Mouse (Mus musculus) splenic B cell, adult 2 months (primary cell): ENCODE results near the gene Dock9.

Experiments
- DNase-seq: peaks from one replicate; pipeline ENCODE4 v3.0.0-alpha.2; 2011; ENCODE audit warnings: low read depth, low spot score
- H3K27me3 ChIP-seq: 2 replicates; pipeline ENCODE4 v1.6.1; 2012; ENCODE audit warnings: mild to moderate bottlenecking, low read length, moderate library complexity, mixed read lengths; ENCODE audit not compliant: control insufficient read depth, poor library complexity, insufficient read depth, severe bottlenecking
- H3K36me3 ChIP-seq: 2 replicates; pipeline ENCODE4 v1.6.1; 2012; ENCODE audit warnings: mild to moderate bottlenecking, low read length, moderate library complexity, mixed read lengths; ENCODE audit not compliant: control insufficient read depth, poor library complexity, insufficient read depth, severe bottlenecking

Gene Dock9

DNA sequence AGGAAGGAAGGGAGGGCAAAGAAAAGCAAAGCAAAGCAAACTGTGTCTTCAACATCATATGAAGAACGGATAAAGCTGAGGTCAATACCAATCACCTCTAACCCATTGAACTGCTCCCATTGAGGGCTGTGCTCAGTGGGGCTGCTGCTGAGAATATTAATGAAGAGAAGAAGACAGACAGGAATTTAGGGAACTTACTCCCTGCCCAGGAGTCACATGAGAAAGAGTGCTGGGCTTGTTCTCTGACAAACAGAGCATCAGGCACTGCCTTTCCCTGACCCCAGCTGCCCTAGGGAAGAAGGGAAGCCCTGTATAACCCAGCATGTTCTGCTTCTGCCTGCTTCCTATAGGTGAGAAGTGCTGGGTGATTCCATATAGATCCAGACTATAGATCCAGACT lies 109.5 kb downstream of the Dock9 start:
- Histone ChIP-seq H3K36me3 (no peaks in the 10 kb centered on the region), H3K27me3 (no peaks in the 10 kb centered on the region)
- DNase-seq, result no peak

GRCm38 (mm10) chr14:121687274-121687673 lies 110.4 kb downstream of the Dock9 start:
- H3K36me3 ChIP-seq, result no peaks in the 10 kb centered on the region
- DNase-seq, result no peak
- H3K27me3 ChIP-seq, result no peaks in the 10 kb centered on the region

DNA sequence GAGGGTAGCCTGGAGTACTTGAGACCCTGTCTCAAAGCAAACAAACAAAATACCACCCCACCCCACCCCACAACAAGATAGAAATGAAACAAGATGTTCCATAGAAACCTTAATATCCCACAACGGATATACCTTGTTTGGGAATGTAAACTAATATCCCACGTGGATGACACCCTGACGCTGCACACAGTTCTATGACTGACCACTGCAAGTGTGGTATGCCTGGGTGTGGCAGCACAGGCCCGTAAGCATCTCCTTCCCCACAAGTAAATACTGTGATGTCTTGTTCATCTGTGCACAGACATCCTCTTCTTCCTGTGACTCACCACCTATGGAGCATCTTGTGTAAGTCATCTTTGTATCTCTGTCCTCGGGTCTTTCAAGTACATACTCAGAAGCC lies 118.7 kb downstream of the Dock9 start:
- no peak for DNase-seq
- Histone ChIP-seq H3K27me3 (no peaks in the 10 kb centered on the region), H3K36me3 (no peaks in the 10 kb centered on the region)

DNA sequence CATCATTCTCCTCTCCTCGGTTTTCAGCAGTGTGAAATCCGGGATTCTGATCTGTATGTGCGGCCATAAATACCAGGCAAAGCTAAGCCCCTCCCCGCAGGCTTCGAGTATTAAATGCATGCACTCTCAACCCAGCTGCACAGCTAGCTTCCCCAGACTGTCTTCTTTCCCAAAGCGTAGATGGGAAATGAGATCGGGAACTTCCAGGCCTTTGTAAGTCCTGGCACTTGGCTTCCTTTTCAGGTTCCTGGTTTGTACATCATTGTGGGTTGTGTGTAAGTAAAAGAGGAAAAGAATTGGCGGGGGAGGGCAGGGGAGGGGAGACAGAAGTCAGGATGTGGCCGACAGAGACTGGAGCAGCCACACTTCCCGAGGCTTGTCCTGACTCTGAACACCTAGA lies 119.2 kb downstream of the Dock9 start:
- Histone ChIP-seq H3K27me3 (no peaks in the 10 kb centered on the region), H3K36me3 (no peaks in the 10 kb centered on the region)
- no peak for DNase-seq

GRCm38 (mm10) chr14:121676596-121677330 lies 120.9 kb downstream of the Dock9 start:
- Histone ChIP-seq H3K27me3 (no peaks in the 10 kb centered on the region), H3K36me3 (no peaks in the 10 kb centered on the region)
- no peak for DNase-seq

- Histone ChIP-seq H3K36me3 (no peaks in the 10 kb centered on the region), H3K27me3 (no peaks in the 10 kb centered on the region)
- DNase-seq, result no peak
Observed at GRCm38 (mm10) chr14:121676121-121676591, 121.5 kb downstream of the Dock9 start.

DNA sequence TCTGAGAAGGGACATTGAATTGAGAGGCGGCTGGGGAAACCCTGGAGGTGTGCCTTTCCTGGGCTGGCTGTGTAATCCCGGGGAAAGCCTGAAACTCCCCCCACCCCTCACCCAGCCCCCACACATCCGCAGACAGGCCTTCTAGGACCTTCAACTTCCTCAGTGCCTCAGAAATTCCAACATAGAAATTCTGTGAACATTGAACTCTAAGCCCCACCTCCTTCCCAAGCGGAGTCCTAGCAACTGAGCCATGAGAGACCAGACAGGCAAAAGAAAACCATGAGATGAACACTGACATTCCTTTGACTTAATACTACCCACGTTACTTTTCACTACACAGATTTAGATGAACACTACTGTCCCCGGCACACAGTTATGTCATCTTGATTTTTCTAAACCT lies 122.1 kb downstream of the Dock9 start:
- Histone ChIP-seq H3K27me3 (no peaks in the 10 kb centered on the region), H3K36me3 (no peaks in the 10 kb centered on the region)
- DNase-seq, result no peak

GRCm38 (mm10) chr14:121675146-121675545 lies 122.5 kb downstream of the Dock9 start:
- no peaks in the 10 kb centered on the region for H3K27me3 ChIP-seq
- no peak for DNase-seq
- H3K36me3 ChIP-seq, result no peaks in the 10 kb centered on the region

DNA sequence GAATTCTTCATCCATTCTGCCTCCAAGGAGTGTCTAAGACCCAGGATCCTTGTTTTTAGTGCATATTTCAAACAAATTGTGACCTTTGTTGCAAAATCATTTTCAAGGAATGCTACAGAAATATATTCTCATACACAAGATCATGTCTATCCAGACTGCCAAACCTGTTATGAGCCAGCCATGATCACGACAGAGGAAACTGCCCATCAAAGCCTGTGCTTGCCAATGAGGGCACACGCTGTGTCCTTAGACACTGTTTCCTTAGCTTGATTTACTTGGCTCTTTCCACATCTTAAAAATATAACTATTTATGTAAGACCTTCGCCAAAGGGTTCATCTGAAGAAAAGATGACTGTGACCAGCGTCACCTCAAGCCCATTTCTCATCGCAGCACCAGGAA lies 127.6 kb downstream of the Dock9 start:
- H3K27me3 ChIP-seq, result no peaks in the 10 kb centered on the region
- H3K36me3 ChIP-seq, result no peaks in the 10 kb centered on the region
- no peak for DNase-seq

DNA sequence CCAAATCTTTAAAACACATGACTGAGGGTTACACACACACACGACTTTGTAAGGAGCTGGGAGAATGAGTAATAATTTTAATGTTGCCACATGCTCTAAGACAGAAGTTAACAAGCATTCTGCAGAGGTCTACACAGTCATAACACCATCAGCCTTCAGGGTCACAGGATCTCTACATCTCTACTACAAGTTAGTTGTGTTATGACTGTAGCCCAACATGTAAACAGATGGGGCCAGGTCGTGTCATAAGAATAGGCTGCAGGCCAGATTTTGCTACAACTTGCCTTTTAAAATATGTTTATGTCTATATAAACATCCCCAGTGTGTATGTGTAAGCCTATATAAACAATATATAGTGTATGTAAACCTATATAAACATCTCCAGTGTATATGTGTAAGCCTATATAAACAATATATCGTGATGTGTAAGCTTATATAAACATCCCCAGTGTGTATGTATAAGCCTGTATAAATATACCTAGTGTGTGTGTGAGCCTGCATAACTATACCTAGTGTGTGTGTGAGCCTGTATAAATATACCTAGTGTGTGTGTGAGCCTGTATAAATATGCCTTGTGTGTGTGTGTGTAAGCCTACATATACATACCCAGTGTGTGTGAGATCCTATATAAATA lies 130.9 kb downstream of the Dock9 start:
- DNase-seq, result no peak
- no peaks in the 10 kb centered on the region for H3K36me3 ChIP-seq
- no peaks in the 10 kb centered on the region for H3K27me3 ChIP-seq

DNA sequence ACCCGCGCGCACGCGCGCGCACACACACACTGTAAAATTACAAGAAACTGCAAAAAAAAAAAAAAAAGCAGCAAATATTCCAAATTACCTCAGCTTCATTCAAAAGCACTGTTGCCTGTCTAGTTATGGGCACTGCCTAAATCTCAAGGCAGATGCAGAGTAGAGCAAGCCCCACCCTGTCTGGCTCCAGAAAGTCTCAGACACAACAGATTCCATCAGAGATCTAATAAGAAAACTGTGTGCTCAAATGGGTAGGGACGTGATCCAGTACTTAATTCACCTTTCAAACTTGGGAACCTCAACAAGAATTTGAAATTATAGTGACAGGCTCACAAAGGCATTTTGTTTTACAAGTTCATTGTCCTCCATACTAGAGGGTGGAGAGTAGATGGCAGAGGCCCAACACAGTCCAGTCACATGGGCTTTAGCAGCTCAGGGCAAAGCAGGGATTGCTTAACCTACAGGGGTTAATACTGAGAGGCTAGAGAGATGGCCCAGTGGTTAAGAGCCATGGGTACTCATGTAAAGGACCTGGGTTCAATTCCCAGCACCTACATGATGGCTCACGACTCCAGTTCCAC lies 131.9 kb downstream of the Dock9 start:
- Histone ChIP-seq H3K27me3 (no peaks in the 10 kb centered on the region), H3K36me3 (no peaks in the 10 kb centered on the region)
- DNase-seq, result no peak

DNA sequence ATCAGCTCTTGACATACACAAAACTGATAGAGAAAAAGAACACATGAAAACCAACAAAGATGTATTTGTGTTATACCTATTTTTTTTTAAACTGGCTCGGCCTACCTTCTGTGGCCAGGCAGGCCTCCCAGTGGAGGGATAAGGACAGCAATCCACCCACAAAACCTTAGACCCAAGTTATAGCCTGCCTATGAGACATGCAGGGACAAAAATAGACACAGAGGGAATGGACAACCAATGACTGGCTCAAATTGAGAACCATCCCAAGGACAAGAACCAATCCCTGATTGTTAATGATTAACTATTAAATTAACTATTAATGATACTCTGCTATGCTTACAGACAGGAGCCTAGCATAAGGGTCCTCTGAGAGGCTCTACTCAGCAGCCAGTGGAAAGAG lies 133.7 kb downstream of the Dock9 start:
- no peaks in the 10 kb centered on the region for H3K36me3 ChIP-seq
- no peaks in the 10 kb centered on the region for H3K27me3 ChIP-seq
- no peak for DNase-seq

DNA sequence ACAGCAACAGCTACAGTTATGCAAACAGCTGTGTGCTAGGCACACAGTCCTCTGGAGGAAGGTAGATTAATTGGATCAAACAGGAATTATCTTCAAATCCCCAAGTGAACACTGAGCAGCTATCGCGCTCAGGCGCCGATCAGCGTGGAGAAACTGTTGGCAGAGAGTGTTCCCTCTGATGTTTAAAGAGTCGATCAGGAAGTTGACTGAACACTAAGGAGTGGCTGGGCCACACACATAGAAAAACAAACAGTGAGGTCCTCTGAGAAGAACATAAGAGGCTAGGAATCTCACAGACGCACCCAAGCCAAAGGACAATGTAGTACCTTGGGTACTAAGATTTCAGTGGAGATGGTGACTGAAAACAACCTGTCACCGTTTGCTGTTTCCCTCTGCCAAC lies 136.7 kb downstream of the Dock9 start:
- no peaks in the 10 kb centered on the region for H3K27me3 ChIP-seq
- H3K36me3 ChIP-seq, result no peaks in the 10 kb centered on the region
- DNase-seq, result no peak

- no peaks in the 10 kb centered on the region for H3K36me3 ChIP-seq
- DNase-seq, result no peak
- H3K27me3 ChIP-seq, result no peaks in the 10 kb centered on the region
Observed at GRCm38 (mm10) chr14:121660167-121660894, 137.3 kb downstream of the Dock9 start.
